Mouse (Mus musculus) small intestine, adult 2 months (tissue): ENCODE data around the gene Gnat2.

ENCODE experiments used
- CTCF ChIP-seq: fragments of 200-500 bp; IDR thresholded peaks from 2 replicates; pipeline ENCODE4 v1.5.1; 2012; ENCODE audit warnings: low read depth, mild to moderate bottlenecking, control low read depth, inconsistent platforms, low read length, moderate library complexity, mixed read lengths; ENCODE audit not compliant: insufficient replicate concordance, insufficient read length; ENCODE audit errors: extremely low read depth
- POLR2A ChIP-seq: fragments of 200-500 bp; IDR thresholded peaks from 2 replicates; pipeline ENCODE4 v1.6.1; 2012; ENCODE audit warnings: low read depth, mild to moderate bottlenecking, control low read depth, inconsistent platforms, low read length, moderate library complexity

DNA sequence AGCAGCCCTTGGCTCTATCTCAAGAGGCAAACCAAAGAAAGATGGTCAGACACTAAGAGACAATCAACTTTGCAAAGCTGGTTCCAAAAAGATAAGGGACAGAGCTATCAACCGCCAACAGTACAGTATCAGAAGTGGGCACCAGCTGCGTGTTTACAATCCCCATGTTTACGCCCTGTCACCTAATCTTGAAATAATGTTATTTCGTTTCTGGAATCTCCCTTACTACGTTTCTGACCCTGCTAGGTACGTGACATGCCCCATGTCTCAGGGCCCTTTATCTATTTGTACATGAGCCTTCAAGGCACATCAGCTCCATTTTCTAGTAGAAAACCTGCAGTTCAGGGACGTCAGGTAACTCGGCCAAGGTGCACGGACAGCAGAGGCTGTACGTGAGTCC lies 4.1 kb downstream of the Gnat2 start:
- TF ChIP-seq POLR2A, result no peak
- TF ChIP-seq CTCF, result no peak
